Mouse (Mus musculus): Measurements from ENCODE around the gene Gadd45b. TPM values are rescaled to one million over a fixed set of nuclear protein-coding genes. Genes with fewer than 3 reads are reported as not detected.

Gadd45b gene
- polyA plus RNA-seq (2016; fragmentation: Nextera tagmentation; extraction: Ambion mirVana) = 5.9 and 6.3 TPM in 2 replicates

DNA sequence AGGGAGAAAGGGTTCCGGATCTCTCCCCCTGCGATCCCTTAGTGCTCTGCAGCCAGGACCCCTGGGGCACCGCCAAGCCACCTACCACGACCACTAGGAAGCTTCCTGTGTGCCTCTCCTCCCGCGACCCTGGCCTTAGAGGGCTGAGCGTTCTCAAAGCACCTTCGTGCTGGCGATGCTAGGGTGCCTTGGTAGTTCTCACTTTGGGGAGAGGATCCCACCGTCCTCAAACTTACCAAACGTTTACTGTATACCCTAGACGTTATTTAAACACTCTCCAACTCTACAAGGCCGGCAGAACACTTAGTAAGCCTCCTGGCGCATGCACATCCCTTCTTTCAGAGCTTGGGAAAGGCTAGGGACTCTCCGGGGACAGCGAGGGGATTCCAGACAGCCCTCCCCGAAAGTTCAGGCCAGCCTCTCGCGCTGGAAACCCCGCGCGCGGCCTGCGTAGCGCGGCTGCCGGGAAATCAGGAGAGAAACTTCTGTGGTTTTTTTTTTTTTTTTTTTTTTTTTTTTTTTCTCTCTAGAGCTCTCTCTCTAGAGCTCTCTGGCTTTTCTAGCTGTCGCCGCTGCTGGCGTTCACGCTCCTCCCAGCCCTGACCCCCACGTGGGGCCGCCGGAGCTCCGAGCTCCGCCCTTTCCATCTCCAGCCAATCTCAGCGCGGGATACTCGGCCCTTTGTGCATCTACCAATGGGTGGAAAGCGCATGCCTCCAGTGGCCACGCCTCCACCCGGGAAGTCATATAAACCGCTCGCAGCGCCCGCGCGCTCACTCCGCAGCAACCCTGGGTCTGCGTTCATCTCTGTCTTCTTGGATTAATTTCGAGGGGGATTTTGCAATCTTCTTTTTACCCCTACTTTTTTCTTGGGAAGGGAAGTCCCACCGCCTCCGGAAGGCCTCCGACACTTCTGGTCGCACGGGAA is at the start of gene Gadd45b:
Gene Gadd45b (plus strand): TSS at position 775 of the 928 bp plus-strand sequence.
- Histone ChIP-seq H3K27me3 (ENCODE audit: poor library complexity, severe bottlenecking) (peaks cover 54% of the 10 kb centered on the region), H3K4me3 (peak within 1 kb of the TSS; percentile 57), H3K27ac (peak within 1 kb of the TSS; percentile 79), H3K36me3 (replicated peaks) (no peaks in the 10 kb centered on the region), H3K9me3 (no peaks in the 10 kb centered on the region), H3K4me1 (peaks cover 79% of the 10 kb centered on the region)
- WGBS = under 1% methylated on average over 56 of the region's 56 CpGs
- DNase-seq (ENCODE audit: extremely low spot score, low spot score) = peak; percentile 98

- H3K4me3 ChIP-seq = no peak overlapping the region
- H3K36me3 ChIP-seq (replicated peaks) = no peaks in the 10 kb centered on the region
- H3K9me3 ChIP-seq = no peaks in the 10 kb centered on the region
- peak; percentile 77 for DNase-seq (ENCODE audit: extremely low spot score, low spot score)
- WGBS = 24% methylated on average over 5 of the region's 5 CpGs
- no peak overlapping the region for H3K27ac ChIP-seq
- H3K4me1 ChIP-seq = peaks cover 10% of the 10 kb centered on the region
- H3K27me3 ChIP-seq (ENCODE audit: poor library complexity, severe bottlenecking) = no peaks in the 10 kb centered on the region
Measured at GRCm38 (mm10) chr10:80880131-80880641, 49.7 kb upstream of the Gadd45b start.

DNA sequence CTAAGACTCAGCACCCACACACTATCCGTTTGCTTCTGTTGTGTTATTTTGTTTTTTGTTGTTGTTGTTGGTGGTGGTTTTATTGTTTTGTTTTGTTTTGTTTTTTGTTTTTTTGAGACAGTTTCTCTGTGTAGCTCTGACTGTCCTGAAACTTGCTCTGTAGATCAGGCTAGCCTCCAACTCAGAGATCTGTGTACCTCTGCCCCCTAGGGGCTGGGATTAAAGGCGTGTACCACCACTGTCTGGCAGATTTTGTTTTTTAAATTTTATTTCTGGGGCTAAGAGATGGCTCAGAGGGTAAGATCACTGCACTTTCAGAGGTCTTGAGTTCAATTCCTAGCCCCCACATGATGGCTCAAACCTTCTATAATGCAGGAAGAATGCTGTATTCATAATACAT is 49.0 kb upstream of the Gadd45b start:
- no peaks in the 10 kb centered on the region for H3K9me3 ChIP-seq
- no peaks in the 10 kb centered on the region for H3K27me3 ChIP-seq (ENCODE audit: poor library complexity, severe bottlenecking)
- no peak for DNase-seq (ENCODE audit: extremely low spot score, low spot score)
- H3K4me1 ChIP-seq = peaks cover 12% of the 10 kb centered on the region
- no peak overlapping the region for H3K4me3 ChIP-seq
- 76% methylated on average over 2 of the region's 2 CpGs for WGBS
- no peak overlapping the region for H3K27ac ChIP-seq
- no peaks in the 10 kb centered on the region for H3K36me3 ChIP-seq (replicated peaks)

DNA sequence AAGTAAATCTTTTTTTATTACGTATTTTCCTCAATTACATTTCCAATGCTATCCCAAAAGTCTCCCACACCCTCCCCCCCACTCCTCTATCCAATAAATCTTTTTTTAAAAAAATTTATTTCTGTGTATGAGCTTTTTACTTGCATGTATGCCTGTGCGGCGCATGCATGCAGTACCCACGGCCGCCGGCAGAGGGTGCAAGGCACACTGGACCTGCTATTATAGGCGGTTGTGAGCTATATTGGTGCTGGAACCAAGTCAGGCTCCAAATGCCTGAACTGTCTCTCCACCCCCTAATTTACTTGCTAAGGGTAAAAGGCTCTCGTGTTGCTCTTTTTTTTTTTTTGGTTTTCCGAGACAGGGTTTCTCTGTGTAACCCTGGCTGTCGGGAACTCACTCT is 48.6 kb upstream of the Gadd45b start:
- peak; percentile 79 for DNase-seq (ENCODE audit: extremely low spot score, low spot score)
- Histone ChIP-seq H3K27me3 (ENCODE audit: poor library complexity, severe bottlenecking) (no peaks in the 10 kb centered on the region), H3K27ac (no peak overlapping the region), H3K9me3 (no peaks in the 10 kb centered on the region), H3K36me3 (replicated peaks) (no peaks in the 10 kb centered on the region), H3K4me1 (peaks cover 11% of the 10 kb centered on the region), H3K4me3 (no peak overlapping the region)
- 26% methylated on average over 10 of the region's 10 CpGs for WGBS

- H3K9me3 ChIP-seq = peaks cover 2% of the 10 kb centered on the region
- no peak overlapping the region for H3K27ac ChIP-seq
- 85% methylated on average over 11 of the region's 11 CpGs for WGBS
- DNase-seq (ENCODE audit: extremely low spot score, low spot score) = no peak
- no peak overlapping the region for H3K4me3 ChIP-seq
- H3K36me3 ChIP-seq (replicated peaks) = no peaks in the 10 kb centered on the region
- H3K4me1 ChIP-seq = 0 out of 2 replicates have a peak, but pooled peaks cover 3% of the 10 kb centered on the region
- peaks cover 36% of the 10 kb centered on the region for H3K27me3 ChIP-seq (ENCODE audit: poor library complexity, severe bottlenecking)
Measured at GRCm38 (mm10) chr10:80887181-80887580, 42.7 kb upstream of the Gadd45b start.

DNA sequence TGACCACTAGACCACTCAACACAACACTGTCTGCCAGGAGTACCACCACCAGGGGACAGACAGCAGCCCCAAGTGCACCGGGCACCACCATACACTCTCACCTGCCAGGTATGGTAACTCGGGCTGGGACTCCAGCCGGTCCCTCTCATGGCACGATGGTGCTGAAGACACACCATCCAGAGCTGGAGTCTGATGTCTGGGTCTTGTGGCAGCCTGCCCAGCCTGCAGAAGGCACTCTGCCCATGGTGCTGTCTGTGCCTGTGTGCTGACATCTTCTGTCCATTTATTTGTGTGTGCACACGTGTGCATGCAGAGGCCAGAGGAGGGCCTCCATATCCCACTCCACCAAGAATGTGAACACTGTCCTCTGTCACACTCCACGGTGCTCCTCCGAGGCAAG is 34.8 kb upstream of the Gadd45b start:
- Histone ChIP-seq H3K4me1 (peaks cover 26% of the 10 kb centered on the region), H3K27me3 (ENCODE audit: poor library complexity, severe bottlenecking) (peaks cover 18% of the 10 kb centered on the region), H3K27ac (no peak overlapping the region), H3K36me3 (replicated peaks) (peaks cover 26% of the 10 kb centered on the region), H3K9me3 (peaks cover 11% of the 10 kb centered on the region), H3K4me3 (no peak overlapping the region)
- DNase-seq (ENCODE audit: extremely low spot score, low spot score) = no peak
- 91% methylated on average over 7 of the region's 7 CpGs for WGBS

DNA sequence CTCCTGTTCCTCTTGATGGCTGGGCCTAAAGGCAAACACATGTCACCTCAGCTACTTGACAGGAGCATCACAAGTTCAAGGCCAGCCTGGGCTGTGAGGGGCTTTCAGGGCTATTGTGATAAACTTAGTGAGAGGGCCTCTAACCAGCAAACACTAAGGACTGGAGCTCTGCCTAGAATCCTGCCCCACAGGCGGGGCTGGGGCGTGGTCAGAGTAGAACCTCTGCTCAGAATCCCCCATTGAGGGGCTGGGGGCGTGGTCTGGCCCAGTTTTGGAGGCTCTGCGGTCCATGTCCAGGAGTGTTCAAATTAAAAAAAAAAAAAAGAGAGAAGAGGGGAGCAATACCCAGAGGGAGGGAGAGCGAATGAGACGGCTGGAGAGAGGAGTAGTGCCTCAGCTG is 34.2 kb upstream of the Gadd45b start:
- Histone ChIP-seq H3K4me1 (peaks cover 27% of the 10 kb centered on the region), H3K27ac (no peak overlapping the region), H3K36me3 (replicated peaks) (peaks cover 26% of the 10 kb centered on the region), H3K27me3 (ENCODE audit: poor library complexity, severe bottlenecking) (peaks cover 12% of the 10 kb centered on the region), H3K9me3 (peaks cover 11% of the 10 kb centered on the region), H3K4me3 (no peak overlapping the region)
- no peak for DNase-seq (ENCODE audit: extremely low spot score, low spot score)
- WGBS = 88% methylated on average over 6 of the region's 6 CpGs

DNA sequence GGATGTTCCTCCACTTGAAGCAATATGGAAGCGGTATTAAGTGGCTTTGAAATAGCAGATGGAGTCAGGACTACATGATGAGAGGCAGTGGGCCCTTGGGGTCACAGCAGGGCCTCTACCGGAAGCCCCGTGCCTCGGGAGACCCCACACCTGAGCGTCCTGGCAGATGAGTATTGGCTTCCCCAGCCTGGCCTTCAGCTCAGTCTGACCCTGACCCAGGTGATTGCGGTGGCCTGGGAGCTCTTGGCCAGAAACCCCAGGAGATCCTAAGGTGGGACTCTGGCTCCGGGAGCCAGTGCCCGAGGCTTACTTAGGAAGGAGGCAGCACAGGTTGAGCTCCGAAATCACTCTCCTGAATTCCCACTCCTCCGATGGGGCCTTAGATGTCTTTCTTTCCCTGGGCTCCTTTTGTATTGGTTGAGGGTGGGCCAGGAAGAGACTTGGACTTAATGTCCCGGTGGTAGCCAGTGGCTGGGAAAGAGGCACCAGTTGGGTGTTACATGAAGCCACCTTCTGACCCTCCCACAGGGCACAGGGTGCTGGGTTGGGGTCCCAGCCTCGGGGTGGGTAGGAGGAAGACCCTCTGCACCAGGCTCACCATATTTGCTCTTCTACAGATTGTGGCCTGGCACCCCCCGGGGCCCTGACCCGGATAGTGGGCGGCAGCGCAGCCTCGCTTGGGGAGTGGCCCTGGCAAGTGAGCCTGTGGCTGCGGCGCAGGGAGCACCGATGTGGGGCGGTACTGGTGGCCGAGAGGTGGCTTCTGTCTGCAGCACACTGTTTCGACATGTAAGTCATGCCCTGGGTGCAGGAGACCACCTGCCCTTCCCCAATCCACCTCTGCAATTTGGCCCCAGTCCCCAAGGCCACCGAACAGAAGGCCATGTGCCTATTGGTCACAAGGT is 33.0 kb upstream of the Gadd45b start:
- Histone ChIP-seq H3K36me3 (replicated peaks) (peaks cover 32% of the 10 kb centered on the region), H3K27ac (no peak overlapping the region), H3K9me3 (peaks cover 11% of the 10 kb centered on the region), H3K27me3 (ENCODE audit: poor library complexity, severe bottlenecking) (peaks cover 12% of the 10 kb centered on the region), H3K4me3 (0 out of 2 replicates have a peak overlapping the region, but pooled peaks have one; percentile 4), H3K4me1 (peaks cover 30% of the 10 kb centered on the region)
- no peak for DNase-seq (ENCODE audit: extremely low spot score, low spot score)
- 76% methylated on average over 24 of the region's 24 CpGs for WGBS

GRCm38 (mm10) chr10:80897861-80898510 is 31.9 kb upstream of the Gadd45b start:
- Histone ChIP-seq H3K9me3 (0 out of 2 replicates have a peak, but pooled peaks cover under 1% of the 10 kb centered on the region), H3K36me3 (replicated peaks) (peaks cover 44% of the 10 kb centered on the region), H3K27me3 (ENCODE audit: poor library complexity, severe bottlenecking) (peaks cover 12% of the 10 kb centered on the region), H3K27ac (no peak overlapping the region), H3K4me3 (peak overlapping the region; percentile 27), H3K4me1 (peaks cover 30% of the 10 kb centered on the region)
- no peak for DNase-seq (ENCODE audit: extremely low spot score, low spot score)
- WGBS = 31% methylated on average over 41 of the region's 41 CpGs

DNA sequence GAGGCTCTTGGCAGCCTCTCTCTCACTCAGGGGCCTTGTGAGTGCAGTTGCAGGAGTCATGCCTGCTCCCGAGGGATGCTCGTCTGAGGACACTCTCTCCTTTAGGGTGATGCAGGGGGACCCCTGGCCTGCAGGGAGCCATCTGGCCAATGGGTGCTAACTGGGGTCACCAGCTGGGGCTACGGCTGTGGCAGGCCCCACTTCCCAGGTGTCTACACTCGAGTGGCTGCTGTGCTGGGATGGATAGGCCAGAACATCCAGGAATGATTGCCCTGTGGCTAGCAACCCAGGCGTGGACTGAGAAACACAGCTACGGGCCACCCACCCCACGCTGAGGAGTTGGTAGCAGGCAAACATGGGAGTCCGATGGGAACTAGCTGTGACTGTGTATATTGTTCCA is 30.8 kb upstream of the Gadd45b start:
- Histone ChIP-seq H3K9me3 (no peaks in the 10 kb centered on the region), H3K36me3 (replicated peaks) (peaks cover 55% of the 10 kb centered on the region), H3K4me1 (peaks cover 30% of the 10 kb centered on the region), H3K27me3 (ENCODE audit: poor library complexity, severe bottlenecking) (peaks cover 12% of the 10 kb centered on the region), H3K4me3 (peak overlapping the region; percentile 78), H3K27ac (no peak overlapping the region)
- DNase-seq (ENCODE audit: extremely low spot score, low spot score) = no peak
- WGBS = 92% methylated on average over 8 of the region's 8 CpGs

- H3K27ac ChIP-seq = peak overlapping the region; percentile 91
- H3K4me1 ChIP-seq = peaks cover 30% of the 10 kb centered on the region
- no peak for DNase-seq (ENCODE audit: extremely low spot score, low spot score)
- no peaks in the 10 kb centered on the region for H3K9me3 ChIP-seq
- peaks cover 12% of the 10 kb centered on the region for H3K27me3 ChIP-seq (ENCODE audit: poor library complexity, severe bottlenecking)
- H3K4me3 ChIP-seq = peak overlapping the region; percentile 78
- peaks cover 61% of the 10 kb centered on the region for H3K36me3 ChIP-seq (replicated peaks)
- 16% methylated on average over 25 of the region's 25 CpGs for WGBS
Measured at GRCm38 (mm10) chr10:80899591-80900317, 30.1 kb upstream of the Gadd45b start.

All from forebrain, embryonic 10.5 days (tissue).